Mouse (Mus musculus): ENCODE results near the gene Tjp1. TPM values are rescaled to one million over a fixed set of nuclear protein-coding genes. Genes with fewer than 3 reads are reported as not detected.

The Tjp1 gene
- polyA plus RNA-seq, 1 experiment = 30.5 TPM

DNA sequence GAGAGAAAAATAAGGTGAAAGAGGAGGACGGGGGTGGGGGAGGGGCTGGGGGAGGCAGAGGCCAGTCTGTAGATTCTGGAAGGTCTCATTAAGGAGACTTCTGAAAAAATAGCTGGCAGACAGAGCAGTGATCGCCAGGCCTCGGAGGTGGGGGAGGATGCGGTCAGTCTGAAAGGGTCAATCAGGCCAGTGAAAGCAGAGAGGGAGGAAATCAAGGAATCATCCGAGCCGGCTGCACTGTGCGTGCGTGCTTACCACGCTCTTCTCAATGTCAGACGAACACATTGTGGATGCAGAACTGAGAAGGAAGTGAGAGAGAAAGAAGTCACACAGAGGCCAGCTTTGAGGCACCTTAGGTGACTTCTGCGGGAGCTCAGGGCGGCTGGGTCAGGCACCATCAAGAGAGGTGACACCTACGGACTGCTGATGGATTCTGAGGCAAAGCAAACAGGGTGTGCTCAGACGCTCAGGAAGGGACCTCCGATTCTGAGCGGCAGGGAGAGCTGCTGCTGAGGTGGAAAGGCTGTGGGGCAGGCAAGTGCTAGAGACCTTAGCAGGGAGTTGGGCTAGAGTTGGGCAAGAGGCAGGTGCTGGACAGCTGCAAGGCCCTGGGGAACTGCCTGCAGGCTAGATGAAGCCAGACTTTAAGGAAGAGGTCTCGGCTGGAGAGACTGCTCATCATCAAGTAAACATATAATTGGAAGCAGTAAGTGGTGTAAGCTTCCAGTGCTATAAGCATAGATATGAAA lies 133.7 kb downstream of the Tjp1 start:
- no peak for TF ChIP-seq GATA1 (IDR thresholded peaks at IDR 0.05; ENCODE audit: low read length)

DNA sequence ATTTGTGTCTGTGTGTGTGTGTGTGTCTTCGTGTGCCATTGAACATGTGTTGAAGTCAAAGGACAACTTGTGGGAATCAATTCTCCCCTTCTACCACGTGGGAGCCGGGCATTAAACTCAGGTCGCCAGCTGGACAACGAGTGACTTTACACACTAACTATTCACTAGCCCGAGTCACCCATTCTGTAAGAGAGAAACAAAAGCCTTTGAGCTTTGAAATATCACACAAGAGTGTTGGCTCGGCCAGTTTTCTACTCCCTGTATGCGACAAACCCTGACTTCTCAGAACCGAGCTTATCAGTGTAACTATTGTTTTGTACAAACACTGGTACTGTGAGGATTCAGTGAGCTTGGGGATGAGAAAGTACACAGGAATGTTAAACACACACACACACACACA lies 134.6 kb downstream of the Tjp1 start:
- TF ChIP-seq GATA1 (IDR thresholded peaks at IDR 0.05; ENCODE audit: low read length) = no peak

DNA sequence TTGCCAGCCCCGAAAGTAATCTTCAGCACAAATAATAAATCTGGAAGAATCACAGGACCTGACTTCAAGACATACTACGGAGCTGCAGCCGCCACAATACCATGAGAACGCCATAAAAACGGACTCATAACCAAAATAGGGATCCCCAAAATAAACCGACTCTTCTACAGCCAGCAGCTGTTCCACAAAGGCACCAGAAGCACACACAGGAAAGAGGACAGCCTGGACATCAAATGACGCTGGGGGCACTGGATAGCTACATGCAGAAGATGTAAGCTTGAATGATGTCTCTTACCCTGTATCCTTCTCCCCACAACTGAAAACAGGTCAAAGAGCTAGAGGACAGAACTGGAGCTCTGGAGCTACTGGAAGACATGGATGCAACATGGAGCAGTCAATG lies 138.0 kb downstream of the Tjp1 start:
- no peak for TF ChIP-seq GATA1 (IDR thresholded peaks at IDR 0.05; ENCODE audit: low read length)

DNA sequence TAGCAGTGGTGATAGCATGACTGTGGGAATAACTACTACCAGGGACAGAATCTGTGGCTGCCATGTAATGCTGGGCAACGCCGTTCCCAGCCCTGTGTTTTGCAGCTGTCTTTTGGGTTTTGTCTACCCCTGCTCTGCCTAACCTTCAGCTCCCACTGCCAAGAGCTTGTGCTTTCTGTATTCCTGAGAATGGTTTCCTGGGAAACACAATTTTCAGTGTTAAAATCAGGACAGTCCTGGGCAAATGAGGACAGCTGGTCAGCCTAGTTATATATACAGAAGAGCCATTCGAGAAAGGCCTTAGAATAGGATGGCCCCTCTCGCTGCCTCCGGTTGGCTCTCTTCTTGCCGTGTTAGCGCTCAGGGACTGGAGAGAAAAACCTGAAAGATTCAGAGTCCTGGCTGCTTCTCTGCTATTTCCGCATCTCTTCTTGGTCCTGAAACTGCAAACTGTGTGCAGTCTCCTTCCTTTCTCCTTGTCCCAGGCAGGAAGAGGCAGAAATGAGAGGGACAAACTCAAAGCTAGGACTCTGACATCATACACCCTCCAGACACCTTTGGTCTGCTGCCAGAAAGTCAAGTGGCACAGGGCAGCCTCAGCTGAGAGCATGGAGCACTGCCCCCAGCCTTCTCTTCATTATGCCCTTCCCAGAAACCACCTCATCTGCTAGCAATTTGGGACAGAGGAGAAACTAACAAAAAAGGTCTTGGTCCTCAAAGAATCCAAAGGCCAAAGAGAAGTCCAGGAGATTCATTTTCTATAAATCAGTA lies 139.2 kb downstream of the Tjp1 start:
- no peak for TF ChIP-seq GATA1 (IDR thresholded peaks at IDR 0.05; ENCODE audit: low read length)

DNA sequence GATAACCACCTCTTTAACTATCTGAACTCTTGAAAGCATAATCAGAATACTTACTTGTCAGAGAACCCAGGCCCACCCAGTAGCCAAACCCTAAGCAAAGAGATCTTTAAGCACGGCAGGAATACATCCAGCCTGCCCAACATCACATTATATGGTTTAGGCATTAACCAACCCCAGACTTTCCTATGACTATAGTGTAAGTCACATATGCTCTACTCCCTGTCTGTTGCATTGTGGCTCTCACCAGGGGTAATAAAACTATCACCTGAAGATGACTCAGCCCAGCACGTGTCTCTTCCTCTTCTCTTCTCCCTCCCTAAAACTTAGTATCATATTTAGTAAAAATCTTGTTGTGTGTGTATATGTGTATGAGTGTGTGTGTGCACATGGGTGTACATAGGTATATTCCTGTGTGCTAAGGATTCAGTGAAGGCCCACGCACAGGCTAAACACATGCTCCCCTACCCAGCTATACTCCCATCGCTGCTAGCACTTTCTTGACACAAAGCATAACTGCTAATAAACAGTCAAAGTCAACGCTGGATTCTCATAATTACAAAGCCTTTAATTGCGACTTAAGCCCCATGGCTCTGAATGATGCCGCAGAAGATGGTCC lies 139.9 kb downstream of the Tjp1 start:
- TF ChIP-seq GATA1 (IDR thresholded peaks at IDR 0.05; ENCODE audit: low read length) = no peak

DNA sequence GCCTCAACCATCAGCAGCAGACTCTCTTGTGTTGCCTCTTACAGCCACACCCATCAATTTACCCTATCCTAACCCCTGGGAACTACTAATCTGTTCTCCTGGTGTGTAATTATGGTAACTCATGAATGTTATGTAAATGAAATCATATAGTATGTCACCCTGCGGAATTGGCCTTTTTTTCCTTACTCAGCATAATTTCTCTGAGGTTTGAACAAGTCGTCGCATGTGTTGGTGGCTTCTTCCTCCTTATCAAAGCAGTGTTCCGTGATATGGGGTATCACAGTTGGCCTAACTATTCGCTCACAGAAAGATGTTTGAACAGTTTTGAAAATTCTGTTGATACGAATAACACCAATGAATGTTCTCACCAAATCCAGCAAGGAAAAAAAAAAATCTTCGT lies 142.8 kb downstream of the Tjp1 start:
- no peak for TF ChIP-seq GATA1 (IDR thresholded peaks at IDR 0.05; ENCODE audit: low read length)

DNA sequence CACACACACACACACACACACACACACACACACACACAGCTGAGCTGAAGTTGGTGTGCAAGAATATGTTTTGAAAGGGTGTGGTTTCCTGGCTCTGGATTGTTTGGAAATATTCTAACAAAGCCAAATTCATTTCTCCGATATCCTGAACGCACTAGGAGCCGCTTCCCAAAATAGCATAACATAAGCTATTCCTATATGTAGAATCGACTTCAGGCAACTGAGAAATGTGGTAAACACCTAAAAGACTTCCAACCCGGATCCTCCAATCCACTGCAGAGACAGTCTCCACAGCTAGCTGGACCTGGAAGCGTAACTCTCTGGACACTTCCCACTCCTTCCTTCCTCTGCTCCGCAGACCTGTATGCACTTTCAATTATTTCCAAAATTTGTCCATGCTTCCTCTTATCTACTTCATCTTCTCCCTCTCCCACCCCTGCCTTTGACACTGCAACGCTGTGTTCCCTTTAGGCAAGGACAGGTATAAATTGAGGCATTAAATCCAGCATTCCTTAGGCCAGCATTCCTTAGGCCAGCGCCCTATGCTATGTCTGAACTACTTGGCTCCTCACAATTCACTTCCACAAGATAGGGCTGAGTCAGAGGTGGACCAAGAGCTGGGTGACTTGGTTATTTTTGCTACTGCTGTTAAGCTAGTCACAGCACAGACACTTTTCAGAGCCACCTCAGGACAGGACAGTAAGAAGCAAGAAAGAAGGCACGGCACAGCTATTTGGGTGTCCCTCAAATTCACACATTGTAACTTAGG lies 144.9 kb downstream of the Tjp1 start:
- TF ChIP-seq GATA1 (IDR thresholded peaks at IDR 0.05; ENCODE audit: low read length) = no peak

DNA sequence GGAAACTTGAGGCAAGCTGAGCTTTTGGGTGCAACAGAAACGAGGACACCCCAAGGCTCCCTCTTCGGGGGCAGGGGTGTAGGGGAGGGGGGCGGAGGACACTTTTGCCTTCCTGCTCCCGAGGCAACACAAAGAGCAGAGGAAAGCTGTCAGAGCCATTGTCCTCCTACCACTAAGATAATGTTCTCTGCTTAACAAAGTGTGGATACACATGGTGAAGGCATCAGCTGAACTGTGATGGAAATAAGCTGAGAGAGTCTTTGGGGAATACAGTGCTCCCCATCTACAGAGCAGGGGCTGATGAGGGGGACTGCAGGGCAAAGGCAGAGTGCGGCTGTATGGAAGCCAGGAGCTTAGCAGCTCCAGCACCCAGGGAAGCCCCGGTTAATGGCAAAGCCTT lies 145.7 kb downstream of the Tjp1 start:
- TF ChIP-seq GATA1 (IDR thresholded peaks at IDR 0.05; ENCODE audit: low read length) = no peak

DNA sequence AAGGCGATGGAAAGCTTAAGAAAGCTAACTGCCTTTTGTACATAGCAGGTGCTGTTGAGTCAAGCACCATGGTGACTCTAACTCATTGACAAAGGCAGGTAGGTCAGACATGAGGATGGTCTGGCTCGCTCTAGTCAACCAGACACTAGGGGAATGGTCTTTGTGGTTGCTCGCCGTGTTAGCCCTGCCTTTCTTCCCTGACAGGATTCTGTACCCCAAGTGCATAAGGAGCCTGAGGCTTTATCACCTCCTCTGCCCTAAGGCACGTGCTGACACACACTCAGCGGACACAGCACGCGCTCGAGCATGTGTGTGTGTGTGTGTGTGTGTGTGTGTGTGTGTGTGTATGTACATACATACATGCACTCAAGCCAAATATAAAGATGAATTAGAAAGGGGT lies 146.9 kb downstream of the Tjp1 start:
- TF ChIP-seq GATA1 (IDR thresholded peaks at IDR 0.05; ENCODE audit: low read length) = no peak

DNA sequence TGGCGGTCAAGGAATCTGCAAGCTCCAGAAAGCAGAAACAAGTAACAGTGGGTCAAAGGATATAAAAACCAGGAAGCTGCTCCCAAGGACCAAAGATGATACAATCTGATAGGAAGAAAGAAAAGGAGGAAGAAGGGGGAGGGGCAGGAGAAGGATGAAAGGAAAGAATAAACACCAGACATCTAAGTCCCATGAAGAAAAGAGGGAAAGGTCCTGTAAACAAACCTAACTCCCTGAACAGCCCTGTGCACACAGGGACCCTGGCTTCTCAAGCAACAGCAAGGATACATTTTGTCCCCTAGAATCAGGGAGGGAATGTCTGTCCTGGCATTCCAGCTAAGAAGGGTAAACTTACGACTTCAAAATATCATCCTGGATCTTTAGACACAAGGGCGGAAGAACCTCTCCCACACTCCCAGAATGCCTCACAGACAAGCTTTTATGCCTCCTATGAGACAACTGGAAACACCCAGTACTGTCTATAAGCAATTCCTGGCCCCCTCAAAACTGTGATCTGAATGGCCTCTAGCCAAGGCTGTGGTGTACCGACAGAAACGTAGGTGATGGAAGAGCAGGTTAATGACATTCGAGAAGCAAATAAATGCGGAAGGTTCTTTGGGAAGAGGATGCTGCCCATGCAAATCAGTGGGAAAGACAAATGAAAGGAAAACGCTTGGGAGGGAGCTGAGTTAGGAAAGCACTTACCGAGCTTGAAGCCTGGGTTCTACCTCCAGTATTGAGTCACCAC lies 148.6 kb downstream of the Tjp1 start:
- TF ChIP-seq GATA1 (IDR thresholded peaks at IDR 0.05; ENCODE audit: low read length) = no peak

DNA sequence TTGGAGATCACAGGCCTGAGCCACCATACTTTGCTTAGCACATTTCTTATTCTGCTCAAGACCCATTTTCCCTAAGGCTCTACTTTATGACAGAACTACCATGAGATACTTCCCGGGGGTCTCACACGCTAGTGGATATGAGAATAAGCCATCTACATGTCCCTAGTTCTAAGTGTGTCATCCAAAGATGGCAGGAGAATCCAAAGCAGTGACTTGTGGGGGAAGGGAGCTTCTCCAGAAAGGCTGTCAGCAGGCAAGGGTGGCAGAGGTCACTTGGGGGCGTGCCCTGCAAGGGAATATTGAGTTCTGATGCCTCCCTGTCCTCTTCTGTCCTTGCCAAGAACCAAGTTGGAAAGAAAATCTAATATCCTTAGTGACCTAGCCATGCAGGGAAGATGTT lies 150.1 kb downstream of the Tjp1 start:
- no peak for TF ChIP-seq GATA1 (IDR thresholded peaks at IDR 0.05; ENCODE audit: low read length)

DNA sequence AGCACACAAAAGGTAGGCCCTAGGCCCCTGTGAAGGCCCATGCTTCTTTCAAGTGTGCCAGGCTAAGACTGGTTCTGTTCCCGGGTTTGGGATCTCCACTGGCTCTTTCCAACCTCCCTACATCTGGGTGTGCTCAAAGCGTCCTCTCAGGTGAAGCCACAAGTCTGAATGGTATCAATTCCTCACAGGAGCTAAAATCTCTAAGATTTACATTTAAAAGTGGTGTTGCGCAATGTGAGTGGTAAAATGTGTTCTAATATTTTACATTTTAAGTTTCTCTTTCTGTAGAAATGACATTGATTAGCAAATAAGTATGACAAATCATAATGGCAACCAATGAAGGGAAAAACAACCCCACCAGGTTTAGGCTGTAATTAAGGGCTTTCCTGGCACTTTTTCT lies 152.0 kb downstream of the Tjp1 start:
- no peak for TF ChIP-seq GATA1 (IDR thresholded peaks at IDR 0.05; ENCODE audit: low read length)

DNA sequence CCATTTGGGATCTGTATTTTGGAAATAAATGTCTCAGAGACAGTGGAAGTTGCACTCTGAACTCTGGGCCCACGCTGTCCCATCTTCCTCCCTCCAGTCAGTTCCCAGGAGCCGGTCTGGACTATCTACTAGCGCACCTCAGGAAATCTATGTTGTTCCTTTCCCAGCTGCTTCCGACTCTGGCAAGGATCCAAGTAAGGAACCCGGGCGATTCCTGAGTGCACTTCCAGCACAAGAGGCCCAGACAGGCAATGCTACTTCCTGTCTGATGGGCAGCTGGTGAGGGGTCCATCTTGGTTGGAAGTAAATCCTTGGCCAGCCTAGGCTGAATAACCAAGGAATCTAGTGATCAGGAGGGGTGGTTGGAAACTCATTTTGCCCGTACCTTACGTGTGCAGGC lies 152.4 kb downstream of the Tjp1 start:
- no peak for TF ChIP-seq GATA1 (IDR thresholded peaks at IDR 0.05; ENCODE audit: low read length)

DNA sequence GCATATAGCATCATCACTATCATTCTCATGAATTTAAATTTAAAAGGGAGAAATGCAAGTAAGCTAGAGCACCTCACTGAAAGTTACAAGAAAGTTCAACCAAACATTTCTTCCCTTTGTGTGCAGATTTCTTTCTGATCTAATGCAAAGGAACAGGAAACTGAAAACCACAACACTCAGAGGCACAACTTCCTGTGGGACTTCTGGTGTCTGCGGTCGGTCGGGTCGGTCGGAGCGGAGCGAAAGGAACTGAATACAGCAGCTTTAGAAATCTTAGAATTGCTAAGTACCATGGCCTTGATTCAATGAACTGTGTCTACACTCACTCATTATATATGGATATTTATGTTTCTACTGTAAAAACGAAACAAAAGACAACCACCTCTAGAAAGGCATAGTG lies 154.2 kb downstream of the Tjp1 start:
- peak; percentile 45 for TF ChIP-seq GATA1 (IDR thresholded peaks at IDR 0.05; ENCODE audit: low read length)

DNA sequence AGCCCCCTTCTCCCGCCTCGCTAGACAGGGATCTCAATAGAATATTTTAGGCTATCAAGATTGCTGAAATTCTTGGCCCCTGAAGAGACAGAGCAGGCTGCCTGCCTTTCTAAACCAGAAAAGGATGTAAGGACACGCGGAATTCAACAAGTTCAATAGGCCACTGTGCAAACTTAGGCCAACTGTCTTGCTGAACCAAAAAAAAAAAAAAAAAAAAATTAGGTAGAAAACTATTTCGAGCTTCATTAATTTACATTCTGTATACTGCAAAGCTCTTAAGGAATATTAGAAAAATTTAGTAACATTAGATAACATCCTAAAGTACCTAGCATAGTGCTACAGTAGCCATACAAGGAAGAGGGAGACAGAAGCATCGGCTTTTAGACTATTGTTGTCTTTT lies 155.8 kb downstream of the Tjp1 start:
- TF ChIP-seq GATA1 (IDR thresholded peaks at IDR 0.05; ENCODE audit: low read length) = no peak
